Mouse (Mus musculus): ENCODE measurements at regions not wholly inside any gene's neighbourhood (a gene's known extent, or its start where the extent isn't known, plus 50 kb on each side); places are given as distances from the start of the nearest gene placed in this dataset.

GRCm38 (mm10) chr8:115411756-115412155 is 295.8 kb downstream of the Maf start:
- Histone ChIP-seq H3K4me3 (replicated peaks; ENCODE audit: low read length) (no peak overlapping the region), H3K27ac (replicated peaks; ENCODE audit: low read depth, low read length) (no peak overlapping the region), H3K36me3 (ENCODE audit: control insufficient read depth, insufficient read depth, low read length) (no peaks in the 10 kb centered on the region), H3K9ac (ENCODE audit: low read depth, low read length, severe bottlenecking) (no peak overlapping the region), H3K4me1 (ENCODE audit: control insufficient read depth, insufficient read depth, low read length) (0 out of 2 replicates have a peak, but pooled peaks cover 4% of the 10 kb centered on the region), H3K9me3 (ENCODE audit: control insufficient read depth, low read length) (no peaks in the 10 kb centered on the region), H3K27me3 (ENCODE audit: control insufficient read depth, insufficient read depth, low read length) (no peaks in the 10 kb centered on the region), H3K4me2 (replicated peaks; ENCODE audit: low read depth, low read length, severe bottlenecking) (no peak overlapping the region)
- ATAC-seq (ENCODE audit: low FRiP score, low read depth) (no peak), DNase-seq (ENCODE audit: low spot score) (no peak)
- 82% methylated on average over 5 of the region's 5 CpGs for WGBS
- no peak for TF ChIP-seq POLR2A (IDR thresholded peaks at IDR 0.05; ENCODE audit: borderline replicate concordance, extremely low read depth, insufficient read depth, insufficient read length)

GRCm38 (mm10) chr8:115411061-115411460 is 296.5 kb downstream of the Maf start:
- no peak for TF ChIP-seq POLR2A (IDR thresholded peaks at IDR 0.05; ENCODE audit: borderline replicate concordance, extremely low read depth, insufficient read depth, insufficient read length)
- no peak for ATAC-seq (ENCODE audit: low FRiP score, low read depth)
- 84% methylated on average over 4 of the region's 4 CpGs for WGBS

GRCm38 (mm10) chr8:115410191-115410590 is 297.4 kb downstream of the Maf start:
- no peak for DNase-seq (ENCODE audit: low spot score)
- WGBS: 97% methylated on average over 3 of the region's 3 CpGs
- Histone ChIP-seq H3K4me3 (replicated peaks; ENCODE audit: low read length) (no peak overlapping the region), H3K4me2 (replicated peaks; ENCODE audit: low read depth, low read length, severe bottlenecking) (no peak overlapping the region), H3K27me3 (ENCODE audit: control insufficient read depth, insufficient read depth, low read length) (no peaks in the 10 kb centered on the region), H3K9ac (ENCODE audit: low read depth, low read length, severe bottlenecking) (no peak overlapping the region), H3K36me3 (ENCODE audit: control insufficient read depth, insufficient read depth, low read length) (no peaks in the 10 kb centered on the region), H3K4me1 (ENCODE audit: control insufficient read depth, insufficient read depth, low read length) (0 out of 2 replicates have a peak, but pooled peaks cover 4% of the 10 kb centered on the region), H3K9me3 (ENCODE audit: control insufficient read depth, low read length) (no peaks in the 10 kb centered on the region), H3K27ac (replicated peaks; ENCODE audit: low read depth, low read length) (no peak overlapping the region)
- no peak for ATAC-seq (ENCODE audit: low FRiP score, low read depth)
- TF ChIP-seq POLR2A (IDR thresholded peaks at IDR 0.05; ENCODE audit: borderline replicate concordance, extremely low read depth, insufficient read depth, insufficient read length): no peak

More at GRCm38 (mm10) chr8:115411061-115411460, 296.5 kb downstream of the Maf start:
- Histone ChIP-seq H3K9me3 (ENCODE audit: control insufficient read depth, low read length) (no peaks in the 10 kb centered on the region), H3K4me3 (replicated peaks; ENCODE audit: low read length) (no peak overlapping the region), H3K27me3 (ENCODE audit: control insufficient read depth, insufficient read depth, low read length) (no peaks in the 10 kb centered on the region), H3K9ac (ENCODE audit: low read depth, low read length, severe bottlenecking) (no peak overlapping the region), H3K27ac (replicated peaks; ENCODE audit: low read depth, low read length) (no peak overlapping the region), H3K4me2 (replicated peaks; ENCODE audit: low read depth, low read length, severe bottlenecking) (no peak overlapping the region), H3K4me1 (ENCODE audit: control insufficient read depth, insufficient read depth, low read length) (0 out of 2 replicates have a peak, but pooled peaks cover 4% of the 10 kb centered on the region), H3K36me3 (ENCODE audit: control insufficient read depth, insufficient read depth, low read length) (no peaks in the 10 kb centered on the region)
- DNase-seq (ENCODE audit: low spot score): no peak

GRCm38 (mm10) chr8:115407535-115407934 is 300.1 kb downstream of the Maf start:
- H3K4me3 ChIP-seq (replicated peaks; ENCODE audit: low read length): no peak overlapping the region
- no peaks in the 10 kb centered on the region for H3K36me3 ChIP-seq (ENCODE audit: control insufficient read depth, insufficient read depth, low read length)
- no peak overlapping the region for H3K4me2 ChIP-seq (replicated peaks; ENCODE audit: low read depth, low read length, severe bottlenecking)
- H3K27me3 ChIP-seq (ENCODE audit: control insufficient read depth, insufficient read depth, low read length): no peaks in the 10 kb centered on the region
- 94% methylated on average over 4 of the region's 4 CpGs for WGBS
- TF ChIP-seq POLR2A (IDR thresholded peaks at IDR 0.05; ENCODE audit: borderline replicate concordance, extremely low read depth, insufficient read depth, insufficient read length): no peak
- no peak overlapping the region for H3K27ac ChIP-seq (replicated peaks; ENCODE audit: low read depth, low read length)
- no peaks in the 10 kb centered on the region for H3K4me1 ChIP-seq (ENCODE audit: control insufficient read depth, insufficient read depth, low read length)
- H3K9ac ChIP-seq (ENCODE audit: low read depth, low read length, severe bottlenecking): no peak overlapping the region
- no peak for DNase-seq (ENCODE audit: low spot score)
- no peak for ATAC-seq (ENCODE audit: low FRiP score, low read depth)
- no peaks in the 10 kb centered on the region for H3K9me3 ChIP-seq (ENCODE audit: control insufficient read depth, low read length)

GRCm38 (mm10) chr8:115403601-115404000 is 304.0 kb downstream of the Maf start:
- H3K27me3 ChIP-seq (ENCODE audit: control insufficient read depth, insufficient read depth, low read length): no peaks in the 10 kb centered on the region
- no peak for ATAC-seq (ENCODE audit: low FRiP score, low read depth)
- DNase-seq (ENCODE audit: low spot score): no peak
- no peaks in the 10 kb centered on the region for H3K36me3 ChIP-seq (ENCODE audit: control insufficient read depth, insufficient read depth, low read length)
- no peak overlapping the region for H3K4me2 ChIP-seq (replicated peaks; ENCODE audit: low read depth, low read length, severe bottlenecking)
- H3K4me1 ChIP-seq (ENCODE audit: control insufficient read depth, insufficient read depth, low read length): 0 out of 2 replicates have a peak, but pooled peaks cover 2% of the 10 kb centered on the region
- TF ChIP-seq POLR2A (IDR thresholded peaks at IDR 0.05; ENCODE audit: borderline replicate concordance, extremely low read depth, insufficient read depth, insufficient read length): no peak
- no peak overlapping the region for H3K9ac ChIP-seq (ENCODE audit: low read depth, low read length, severe bottlenecking)
- WGBS: 45% methylated on average over 4 of the region's 4 CpGs
- H3K27ac ChIP-seq (replicated peaks; ENCODE audit: low read depth, low read length): no peak overlapping the region
- no peaks in the 10 kb centered on the region for H3K9me3 ChIP-seq (ENCODE audit: control insufficient read depth, low read length)
- H3K4me3 ChIP-seq (replicated peaks; ENCODE audit: low read length): no peak overlapping the region

All from limb, embryonic 14.5 days (tissue).